Mouse (Mus musculus) hindbrain, postnatal 0 days (tissue): ENCODE data around the gene Cfap65. TPM values are rescaled to one million over a fixed set of nuclear protein-coding genes. Genes with fewer than 3 reads are reported as not detected.

Experiments
- ATAC-seq: fragments of 200-750 bp; cut with Nextera tagmentation; 2 replicates; pipeline ENCODE4 v1.8.0; 2017; ENCODE audit warnings: mild to moderate bottlenecking, moderate TSS enrichment, moderate library complexity
- DNase-seq: peaks from one replicate; pipeline ENCODE4 v3.0.0-alpha.2; 2015; ENCODE audit warnings: low spot score
- H3K27ac ChIP-seq: fragments of 300-500 bp; sonication (generic); 2 replicates; pipeline ENCODE4 v1.5.1; 2014; ENCODE audit warnings: mild to moderate bottlenecking
- H3K27me3 ChIP-seq: fragments of 300-500 bp; sonication (generic); 2 replicates; pipeline ENCODE4 v1.6.1; 2014; ENCODE audit warnings: low read length, mixed read lengths; ENCODE audit not compliant: insufficient read depth
- H3K36me3 ChIP-seq: fragments of 300-500 bp; sonication (generic); 2 replicates; pipeline ENCODE4 v1.6.1; 2014; ENCODE audit warnings: low read length, mixed read lengths; ENCODE audit not compliant: insufficient read depth
- H3K4me1 ChIP-seq: fragments of 300-500 bp; sonication (generic); 2 replicates; pipeline ENCODE4 v1.6.1; 2014; ENCODE audit warnings: antibody characterized with exemption, low read length, mixed read lengths; ENCODE audit not compliant: insufficient read depth
- H3K4me2 ChIP-seq: fragments of 300-500 bp; sonication (generic); 2 replicates; pipeline ENCODE4 v1.6.1; 2014; ENCODE audit warnings: low read depth, mild to moderate bottlenecking, low read length, moderate library complexity, mixed read lengths
- H3K4me3 ChIP-seq: fragments of 300-500 bp; sonication (generic); 2 replicates; pipeline ENCODE4 v1.5.1; 2014; ENCODE audit warnings: low read length
- H3K9ac ChIP-seq: fragments of 300-500 bp; sonication (generic); replicated peaks from 2 replicates; pipeline ENCODE4 v1.6.1; 2014; ENCODE audit warnings: mild to moderate bottlenecking, low read length, moderate library complexity, mixed read lengths
- H3K9me3 ChIP-seq: fragments of 300-500 bp; sonication (generic); 2 replicates; pipeline ENCODE4 v1.6.1; 2016; ENCODE audit warnings: low read length, mixed read lengths
- CTCF ChIP-seq: IDR thresholded peaks from 2 replicates; pipeline ENCODE4 v1.5.1; 2016; ENCODE audit warnings: antibody characterized with exemption, control low read depth, low read depth
- WGBS: fragments of 180-500 bp; shearing (Covaris S2); extraction: QIAGEN DNeasy Blood & Tissue Kit; methylation state at CpG from one replicate; pipeline ENCODE4 v1.1.7; 2014; 5-methylcytosine and 5-hydroxymethylcytosine counted together
- polyA plus RNA-seq: library from polyadenylated mRNA; unstranded; fragments of >200 nt; fragmentation: Nextera tagmentation; extraction: Ambion mirVana; gene quantifications from 2 replicates; pipeline ENCODE4 v1.2.1, GENCODE M21; 2015
- total RNA-seq: library from RNA; depleted of rRNA; stranded (reverse); fragments of >200 nt; gene quantifications from 2 replicates; pipeline ENCODE4 v1.2.3, GENCODE M21; 2014

The Cfap65 gene
- total and polyA plus RNA-seq, 2 experiments from 2014 or later: 1.3 to 4.7 TPM

- Histone ChIP-seq H3K4me3 (peak overlapping the region; percentile 36), H3K9ac (no peak overlapping the region; the same call in 1 of the 2 replicates), H3K27me3 (peaks cover 69% of the 10 kb centered on the region), H3K36me3 (no peaks in the 10 kb centered on the region), H3K9me3 (no peaks in the 10 kb centered on the region), H3K4me2 (peak overlapping the region; percentile 64), H3K27ac (no peak overlapping the region), H3K4me1 (peaks cover 7% of the 10 kb centered on the region; the same call in 1 of the 2 replicates)
- no peak for ATAC-seq
- DNase-seq: peak; percentile 22
- no peak for TF ChIP-seq CTCF
- WGBS: under 1% methylated on average over 68 of the region's 74 CpGs
These were observed 53.2 kb downstream of the Cfap65 start for GRCm38 (mm10) chr1:74882055-74882734.

- Histone ChIP-seq H3K9me3 (no peaks in the 10 kb centered on the region), H3K4me2 (peak overlapping the region; percentile 44), H3K36me3 (no peaks in the 10 kb centered on the region), H3K27me3 (peaks cover 56% of the 10 kb centered on the region), H3K9ac (no peak overlapping the region), H3K27ac (no peak overlapping the region), H3K4me1 (peaks cover 7% of the 10 kb centered on the region; the same call in 1 of the 2 replicates), H3K4me3 (no peak overlapping the region)
- DNase-seq (peak; percentile 89), ATAC-seq (peak; percentile 50; the same call in 1 of the 2 replicates)
- 2% methylated on average over 18 of the region's 18 CpGs for WGBS
- peak; percentile 95 for TF ChIP-seq CTCF
These were observed 54.5 kb downstream of the Cfap65 start for GRCm38 (mm10) chr1:74880785-74881360.

- TF ChIP-seq CTCF: no peak
- Histone ChIP-seq H3K4me3 (no peak overlapping the region), H3K36me3 (no peaks in the 10 kb centered on the region), H3K27ac (no peak overlapping the region), H3K9me3 (no peaks in the 10 kb centered on the region), H3K4me2 (no peak overlapping the region), H3K9ac (no peak overlapping the region), H3K4me1 (no peaks in the 10 kb centered on the region), H3K27me3 (peaks cover 20% of the 10 kb centered on the region)
- DNase-seq: no peak
- WGBS: 55% methylated on average over 3 of the region's 3 CpGs
- no peak for ATAC-seq
These were observed 58.2 kb downstream of the Cfap65 start for GRCm38 (mm10) chr1:74877199-74877598.

- WGBS: 37% methylated on average over 2 of the region's 2 CpGs
- no peaks in the 10 kb centered on the region for H3K27me3 ChIP-seq
- no peak overlapping the region for H3K27ac ChIP-seq
- H3K4me2 ChIP-seq: no peak overlapping the region
- no peaks in the 10 kb centered on the region for H3K36me3 ChIP-seq
- H3K9me3 ChIP-seq: no peaks in the 10 kb centered on the region
- H3K4me1 ChIP-seq: no peaks in the 10 kb centered on the region
- 0 out of 2 replicates have a peak, but pooled peaks have one; percentile 35 for ATAC-seq
- no peak overlapping the region for H3K9ac ChIP-seq
- no peak for DNase-seq
- no peak overlapping the region for H3K4me3 ChIP-seq
- TF ChIP-seq CTCF: no peak
These were observed 63.2 kb downstream of the Cfap65 start for GRCm38 (mm10) chr1:74872218-74872617.

GRCm38 (mm10) chr1:74861783-74862182 is 73.6 kb downstream of the Cfap65 start:
- no peaks in the 10 kb centered on the region for H3K9me3 ChIP-seq
- H3K36me3 ChIP-seq: no peaks in the 10 kb centered on the region
- no peaks in the 10 kb centered on the region for H3K27me3 ChIP-seq
- no peak for TF ChIP-seq CTCF
- ATAC-seq (no peak), DNase-seq (no peak)
- H3K4me3 ChIP-seq: no peak overlapping the region
- no peak overlapping the region for H3K9ac ChIP-seq
- H3K27ac ChIP-seq: no peak overlapping the region
- peaks cover 11% of the 10 kb centered on the region for H3K4me1 ChIP-seq
- no peak overlapping the region for H3K4me2 ChIP-seq

GRCm38 (mm10) chr1:74859223-74859984 is 76.0 kb downstream of the Cfap65 start:
- no peak for TF ChIP-seq CTCF
- H3K9me3 ChIP-seq: no peaks in the 10 kb centered on the region
- ATAC-seq: no peak
- peak; percentile 40 for DNase-seq
- H3K4me1 ChIP-seq: peaks cover 11% of the 10 kb centered on the region
- no peaks in the 10 kb centered on the region for H3K27me3 ChIP-seq
- no peaks in the 10 kb centered on the region for H3K36me3 ChIP-seq
- 33% methylated on average over 6 of the region's 6 CpGs for WGBS
- peak overlapping the region; percentile 90 for H3K27ac ChIP-seq
- H3K4me3 ChIP-seq: peak overlapping the region; percentile 92
- peak overlapping the region; percentile 68; the same call in 1 of the 2 replicates for H3K9ac ChIP-seq
- H3K4me2 ChIP-seq: peak overlapping the region; percentile 85
